Mouse (Mus musculus): ENCODE results near the gene Sirt6.

- TF ChIP-seq CTCF (IDR thresholded peaks at IDR 0.05; ENCODE audit: low read depth) (no peak), EP300 (IDR thresholded peaks at IDR 0.05; ENCODE audit: low read depth) (no peak)
Measured at GRCm38 (mm10) chr10:81598342-81598741, 29.3 kb downstream of the Sirt6 start.
